Mouse (Mus musculus) forebrain, embryonic 12.5 days (tissue): Measurements from ENCODE around the gene Pcx. TPM values are rescaled to one million over a fixed set of nuclear protein-coding genes. Genes with fewer than 3 reads are reported as not detected.

Experiments
- ATAC-seq: fragments of 200-750 bp; cut with Nextera tagmentation; 2 replicates; pipeline ENCODE4 v1.8.0; 2017; ENCODE audit warnings: moderate TSS enrichment; ENCODE audit not compliant: low FRiP score
- H3K27ac ChIP-seq: fragments of 300-500 bp; sonication (generic); 2 replicates; pipeline ENCODE4 v1.5.1; 2016; ENCODE audit warnings: mild to moderate bottlenecking
- H3K27me3 ChIP-seq: fragments of 300-500 bp; sonication (generic); 2 replicates; pipeline ENCODE4 v1.6.1; 2016; ENCODE audit warnings: mild to moderate bottlenecking
- H3K36me3 ChIP-seq: fragments of 300-500 bp; sonication (generic); replicated peaks from 2 replicates; pipeline ENCODE4 v1.6.1; 2016; ENCODE audit warnings: mild to moderate bottlenecking
- H3K4me1 ChIP-seq: fragments of 300-500 bp; sonication (generic); 2 replicates; pipeline ENCODE4 v1.6.1; 2016
- H3K4me2 ChIP-seq: fragments of 300-500 bp; sonication (generic); 2 replicates; pipeline ENCODE4 v1.6.1; 2016; ENCODE audit warnings: mild to moderate bottlenecking, moderate library complexity
- H3K4me3 ChIP-seq: fragments of 300-500 bp; sonication (generic); replicated peaks from 2 replicates; pipeline ENCODE4 v1.5.1; 2016; ENCODE audit warnings: mild to moderate bottlenecking
- H3K9ac ChIP-seq: fragments of 300-500 bp; sonication (generic); 2 replicates; pipeline ENCODE4 v1.6.1; 2016; ENCODE audit warnings: mild to moderate bottlenecking
- H3K9me3 ChIP-seq: fragments of 300-500 bp; sonication (generic); 2 replicates; pipeline ENCODE4 v1.6.1; 2016
- WGBS: fragments of 180-500 bp; shearing (Covaris S2); methylation state at CpG from one replicate; pipeline ENCODE4 v1.1.7; 2016; 5-methylcytosine and 5-hydroxymethylcytosine counted together
- polyA plus RNA-seq: library from polyadenylated mRNA; unstranded; fragments of >200 nt; fragmentation: Nextera tagmentation; extraction: Ambion mirVana; gene quantifications from 2 replicates; pipeline ENCODE4 v1.2.1, GENCODE M21; 2016

Pcx gene
- polyA plus RNA-seq = 19.2 and 20.0 TPM in 2 replicates

- Histone ChIP-seq H3K27ac (no peak within 1 kb of the TSS), H3K4me3 (peak within 1 kb of the TSS; percentile 77), H3K36me3 (no peaks in the 10 kb centered on the region), H3K4me1 (peaks cover 13% of the 10 kb centered on the region), H3K9ac (peak within 1 kb of the TSS; percentile 50), H3K27me3 (peaks cover 25% of the 10 kb centered on the region), H3K9me3 (no peaks in the 10 kb centered on the region), H3K4me2 (peak within 1 kb of the TSS; percentile 86)
- peak; percentile 100 for ATAC-seq
- WGBS = under 1% methylated on average over 81 of the region's 82 CpGs
Measured at GRCm38 (mm10) chr19:4509986-4510963, at the start of gene Pcx. Gene Pcx (plus strand): TSS chr19:4510472.

- H3K27me3 ChIP-seq = peaks cover 3% of the 10 kb centered on the region; the same call in 1 of the 2 replicates
- no peak overlapping the region for H3K4me2 ChIP-seq
- no peaks in the 10 kb centered on the region for H3K36me3 ChIP-seq
- no peak for ATAC-seq
- H3K4me1 ChIP-seq = no peaks in the 10 kb centered on the region
- H3K9ac ChIP-seq = no peak overlapping the region
- no peak overlapping the region for H3K27ac ChIP-seq
- no peaks in the 10 kb centered on the region for H3K9me3 ChIP-seq
- 90% methylated on average over 8 of the region's 8 CpGs for WGBS
- H3K4me3 ChIP-seq = no peak overlapping the region
Measured at GRCm38 (mm10) chr19:4461981-4462380, 48.3 kb upstream of the Pcx start.

GRCm38 (mm10) chr19:4464666-4465065 is 45.6 kb upstream of the Pcx start:
- H3K4me1 ChIP-seq = no peaks in the 10 kb centered on the region
- no peak overlapping the region for H3K9ac ChIP-seq
- H3K4me2 ChIP-seq = no peak overlapping the region
- H3K36me3 ChIP-seq = no peaks in the 10 kb centered on the region
- H3K27ac ChIP-seq = no peak overlapping the region
- H3K4me3 ChIP-seq = no peak overlapping the region
- ATAC-seq = no peak
- H3K27me3 ChIP-seq = peaks cover 3% of the 10 kb centered on the region; the same call in 1 of the 2 replicates
- H3K9me3 ChIP-seq = no peaks in the 10 kb centered on the region
- WGBS = 86% methylated on average over 4 of the region's 4 CpGs

GRCm38 (mm10) chr19:4468363-4468762 is 41.9 kb upstream of the Pcx start:
- no peaks in the 10 kb centered on the region for H3K9me3 ChIP-seq
- H3K4me3 ChIP-seq = no peak overlapping the region
- no peak for ATAC-seq
- no peaks in the 10 kb centered on the region for H3K36me3 ChIP-seq
- no peak overlapping the region for H3K27ac ChIP-seq
- H3K9ac ChIP-seq = no peak overlapping the region
- no peak overlapping the region for H3K4me2 ChIP-seq
- WGBS = 35% methylated on average over 5 of the region's 5 CpGs
- peaks cover 16% of the 10 kb centered on the region for H3K27me3 ChIP-seq
- H3K4me1 ChIP-seq = no peaks in the 10 kb centered on the region

- WGBS = 87% methylated on average over 5 of the region's 5 CpGs
- Histone ChIP-seq H3K9ac (no peak overlapping the region), H3K4me2 (no peak overlapping the region), H3K4me3 (no peak overlapping the region), H3K27me3 (peaks cover 59% of the 10 kb centered on the region), H3K9me3 (no peaks in the 10 kb centered on the region), H3K4me1 (peaks cover 13% of the 10 kb centered on the region), H3K27ac (no peak overlapping the region), H3K36me3 (no peaks in the 10 kb centered on the region)
- no peak for ATAC-seq
Measured at GRCm38 (mm10) chr19:4473549-4473948, 36.7 kb upstream of the Pcx start.

- H3K27ac ChIP-seq = no peak overlapping the region
- no peak for ATAC-seq
- 57% methylated on average over 3 of the region's 3 CpGs for WGBS
- no peaks in the 10 kb centered on the region for H3K36me3 ChIP-seq
- peaks cover 71% of the 10 kb centered on the region for H3K27me3 ChIP-seq
- peaks cover 13% of the 10 kb centered on the region for H3K4me1 ChIP-seq
- H3K4me3 ChIP-seq = no peak overlapping the region
- H3K4me2 ChIP-seq = no peak overlapping the region
- H3K9me3 ChIP-seq = no peaks in the 10 kb centered on the region
- no peak overlapping the region for H3K9ac ChIP-seq
Measured at GRCm38 (mm10) chr19:4474739-4475138, 35.5 kb upstream of the Pcx start.

- ATAC-seq = no peak
- Histone ChIP-seq H3K9ac (no peak overlapping the region), H3K36me3 (no peaks in the 10 kb centered on the region), H3K4me2 (no peak overlapping the region), H3K4me3 (no peak overlapping the region), H3K4me1 (peaks cover 13% of the 10 kb centered on the region), H3K27me3 (peaks cover 76% of the 10 kb centered on the region), H3K27ac (no peak overlapping the region), H3K9me3 (no peaks in the 10 kb centered on the region)
- WGBS = 78% methylated on average over 11 of the region's 11 CpGs
Measured at GRCm38 (mm10) chr19:4475224-4475925, 34.9 kb upstream of the Pcx start.

GRCm38 (mm10) chr19:4476601-4477257 is 33.5 kb upstream of the Pcx start:
- H3K27me3 ChIP-seq = peaks cover 76% of the 10 kb centered on the region
- peak overlapping the region; percentile 53 for H3K4me3 ChIP-seq
- ATAC-seq = peak; percentile 49; the same call in 1 of the 2 replicates
- no peaks in the 10 kb centered on the region for H3K9me3 ChIP-seq
- peaks cover 13% of the 10 kb centered on the region for H3K4me1 ChIP-seq
- H3K9ac ChIP-seq = peak overlapping the region; percentile 56
- no peak overlapping the region for H3K27ac ChIP-seq
- peak overlapping the region; percentile 96 for H3K4me2 ChIP-seq
- H3K36me3 ChIP-seq = no peaks in the 10 kb centered on the region
- WGBS = under 1% methylated on average over 68 of the region's 70 CpGs

- Histone ChIP-seq H3K27ac (no peak within 1 kb of the TSS), H3K9me3 (no peaks in the 10 kb centered on the region), H3K27me3 (peaks cover 71% of the 10 kb centered on the region), H3K4me1 (peaks cover 13% of the 10 kb centered on the region), H3K4me2 (peak within 1 kb of the TSS; percentile 96), H3K4me3 (peak within 1 kb of the TSS; percentile 53), H3K36me3 (no peaks in the 10 kb centered on the region), H3K9ac (peak within 1 kb of the TSS; percentile 56)
- 36% methylated on average over 21 of the region's 21 CpGs for WGBS
- ATAC-seq = no peak
Measured at GRCm38 (mm10) chr19:4477345-4478189, 32.7 kb upstream of the Pcx start, which contains the start of gene Syt12. Gene Syt12 (minus strand): TSS chr19:4477447.

GRCm38 (mm10) chr19:4478190-4478516 is 32.1 kb upstream of the Pcx start:
- no peaks in the 10 kb centered on the region for H3K9me3 ChIP-seq
- H3K27me3 ChIP-seq = peaks cover 66% of the 10 kb centered on the region
- no peak for ATAC-seq
- no peak overlapping the region for H3K27ac ChIP-seq
- no peak overlapping the region for H3K9ac ChIP-seq
- H3K36me3 ChIP-seq = no peaks in the 10 kb centered on the region
- peaks cover 13% of the 10 kb centered on the region for H3K4me1 ChIP-seq
- no peak overlapping the region for H3K4me2 ChIP-seq
- no peak overlapping the region for H3K4me3 ChIP-seq
- 32% methylated on average over 1 of the region's 1 CpGs for WGBS

GRCm38 (mm10) chr19:4480041-4480440 is 30.2 kb upstream of the Pcx start:
- Histone ChIP-seq H3K27me3 (peaks cover 48% of the 10 kb centered on the region), H3K27ac (no peak overlapping the region), H3K36me3 (no peaks in the 10 kb centered on the region), H3K4me1 (peaks cover 13% of the 10 kb centered on the region), H3K9me3 (no peaks in the 10 kb centered on the region), H3K4me2 (no peak overlapping the region), H3K9ac (no peak overlapping the region), H3K4me3 (no peak overlapping the region)
- ATAC-seq = no peak
- 80% methylated on average over 2 of the region's 2 CpGs for WGBS
